Mouse (Mus musculus) cerebellum, adult 8-10 months (tissue): Measurements from ENCODE around the gene Dohh.
A peak's percentile ranks its signal among the peaks of the same experiment; 100 is the strongest.

ENCODE experiments used
- DNase-seq: peaks from one replicate; pipeline ENCODE4 v3.0.0; 2022

Gene Dohh

GRCm38 (mm10) chr10:81387716-81388115, 3.5 kb downstream of the Dohh start:
- no peak for DNase-seq

- no peak for DNase-seq
These were observed 4.4 kb downstream of the Dohh start, which contains the start of gene Gm48552 for GRCm38 (mm10) chr10:81388505-81389055. Gm48552 (plus strand) TSS chr10:81389005.

- DNase-seq, result no peak
These were observed 5.1 kb downstream of the Dohh start for GRCm38 (mm10) chr10:81389373-81389772.

- peak; percentile 79 for DNase-seq
These were observed 5.8 kb downstream of the Dohh start for GRCm38 (mm10) chr10:81389801-81390677.

- DNase-seq, result no peak
These were observed 6.4 kb downstream of the Dohh start for GRCm38 (mm10) chr10:81390678-81390965.

- no peak for DNase-seq
These were observed 8.0 kb downstream of the Dohh start for GRCm38 (mm10) chr10:81392270-81392669.

GRCm38 (mm10) chr10:81392781-81393185, 8.6 kb downstream of the Dohh start, which contains the start of gene Smim24:
Smim24 (plus strand) TSS chr10:81393051.
- DNase-seq, result no peak

- DNase-seq, result no peak
These were observed 9.3 kb downstream of the Dohh start for GRCm38 (mm10) chr10:81393456-81394063.

GRCm38 (mm10) chr10:81395127-81395526, 10.9 kb downstream of the Dohh start:
- DNase-seq, result peak; percentile 79

GRCm38 (mm10) chr10:81395865-81396264, 11.6 kb downstream of the Dohh start:
- no peak for DNase-seq

- peak; percentile 28 for DNase-seq
These were observed 12.5 kb downstream of the Dohh start for GRCm38 (mm10) chr10:81396749-81397148.

GRCm38 (mm10) chr10:81399296-81399695, 15.1 kb downstream of the Dohh start:
- DNase-seq, result no peak

GRCm38 (mm10) chr10:81399798-81400308, 15.6 kb downstream of the Dohh start:
- no peak for DNase-seq

- DNase-seq, result peak; percentile 91
These were observed 16.4 kb downstream of the Dohh start for GRCm38 (mm10) chr10:81400371-81401204.

GRCm38 (mm10) chr10:81401205-81401520, 16.9 kb downstream of the Dohh start:
- no peak for DNase-seq

- peak; percentile 64 for DNase-seq
These were observed 17.4 kb downstream of the Dohh start for GRCm38 (mm10) chr10:81401521-81402226.

- DNase-seq, result no peak
These were observed 18.1 kb downstream of the Dohh start for GRCm38 (mm10) chr10:81402227-81402765.

- no peak for DNase-seq
These were observed 19.3 kb downstream of the Dohh start for GRCm38 (mm10) chr10:81403511-81403910.

GRCm38 (mm10) chr10:81404082-81404481, 19.9 kb downstream of the Dohh start:
- DNase-seq, result no peak

- DNase-seq, result no peak
These were observed 20.5 kb downstream of the Dohh start for GRCm38 (mm10) chr10:81404720-81405119.

- peak; percentile 85 for DNase-seq
These were observed 21.5 kb downstream of the Dohh start for GRCm38 (mm10) chr10:81405588-81406201.
